Mouse (Mus musculus): ENCODE measurements around the gene Padi3. TPM values are rescaled to one million over a fixed set of nuclear protein-coding genes. Genes with fewer than 3 reads are reported as not detected.

Gene Padi3
- polyA plus RNA-seq (2014; fragmentation: Illumina TruSeq; extraction: RNeasy Lipid Tissue Mini Kit (QIAGEN cat#74804); ENCODE audit: low read depth, low replicate concordance) = 0.13 TPM

DNA sequence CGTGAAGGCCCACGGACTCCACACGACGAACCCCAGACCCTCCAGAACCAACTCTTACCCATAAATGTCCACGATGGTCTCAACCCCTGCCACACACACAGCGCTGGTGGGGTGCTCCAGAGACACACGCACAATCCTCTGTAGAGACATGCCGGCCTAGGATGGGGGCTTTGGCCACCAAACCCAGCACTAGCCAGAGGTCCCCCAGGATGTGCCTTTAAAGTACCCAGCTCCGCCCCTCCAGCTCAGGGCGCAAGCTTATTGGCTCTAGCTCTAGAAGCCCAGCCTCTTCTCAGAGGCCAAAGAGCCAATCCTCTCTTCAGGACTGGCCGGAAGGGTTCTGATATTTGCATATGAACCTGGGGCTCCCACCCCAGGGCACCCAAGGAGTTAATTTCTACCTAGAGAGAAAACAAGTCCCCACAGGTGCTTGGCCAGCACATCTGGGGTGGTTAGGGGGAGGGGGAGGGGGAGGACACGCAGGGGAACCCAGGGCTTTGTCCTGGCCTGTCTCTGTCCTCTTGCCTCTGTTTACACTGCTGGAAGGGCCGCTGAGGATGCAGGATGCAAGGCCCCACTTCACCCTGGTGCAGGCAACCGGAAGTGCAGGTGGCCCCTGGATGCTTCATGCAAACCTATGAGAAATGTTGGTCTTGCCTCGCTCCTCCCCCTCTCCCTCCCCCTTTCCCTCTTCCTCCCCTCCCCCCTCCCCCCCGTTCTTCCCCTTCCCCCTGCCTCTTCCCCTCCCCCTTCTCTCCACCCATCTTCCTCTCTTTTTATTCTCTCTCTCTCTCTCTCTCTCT lies at the start of gene Padi3:
Gene Padi3 (minus strand): TSS at position 191 of the 803 bp plus-strand sequence.

GRCm38 (mm10) chr4:140845666-140846065 lies 35.2 kb upstream of the Padi3 start, which contains the start of gene Padi1:
Padi1 (minus strand) TSS chr4:140845778.

GRCm38 (mm10) chr4:140774025-140774800 lies 36.2 kb downstream of the Padi3 start, which contains the start of gene Padi4:
Padi4 (minus strand) TSS chr4:140774236.

DNA sequence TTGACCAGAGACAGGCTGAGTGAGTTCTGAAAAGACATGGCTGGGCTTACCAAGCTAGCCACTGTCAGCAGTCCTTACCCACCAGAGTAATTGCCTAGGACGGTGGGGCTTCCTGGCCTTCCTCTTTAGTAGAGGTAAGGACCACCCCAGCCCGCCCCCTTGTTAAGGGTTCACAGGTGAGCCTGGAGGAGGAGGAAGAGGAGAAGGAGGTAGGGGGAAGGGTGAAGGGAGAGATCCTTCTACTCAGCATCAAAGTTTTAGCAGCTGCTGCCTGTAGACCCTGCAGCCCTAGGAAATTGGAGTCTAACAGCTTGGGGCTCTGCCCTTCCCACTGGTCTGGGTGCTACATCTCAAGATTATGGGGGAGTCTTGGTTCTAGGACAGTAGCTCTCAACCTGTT lies 67.9 kb downstream of the Padi3 start, which contains the start of gene Padi6:
Gene Padi6 (minus strand): TSS at position 101 of the 400 bp plus-strand sequence.

Other genes starting within 250 kb of the Padi3 start
- 49.3 TPM for gene Arhgef10l, start 144.6 kb downstream of the Padi3 start, polyA plus RNA-seq (2014; fragmentation: Illumina TruSeq; extraction: RNeasy Lipid Tissue Mini Kit (QIAGEN cat#74804); ENCODE audit: low read depth, low replicate concordance)
- gene Rcc2, start 110.1 kb downstream of the Padi3 start, polyA plus RNA-seq (2014; fragmentation: Illumina TruSeq; extraction: RNeasy Lipid Tissue Mini Kit (QIAGEN cat#74804); ENCODE audit: low read depth, low replicate concordance) = 10.5 TPM
- not detected for gene Padi6, start 68.0 kb downstream of the Padi3 start, polyA plus RNA-seq (2014; fragmentation: Illumina TruSeq; extraction: RNeasy Lipid Tissue Mini Kit (QIAGEN cat#74804); ENCODE audit: low read depth, low replicate concordance)
- gene Padi4, start 36.4 kb downstream of the Padi3 start, polyA plus RNA-seq (2014; fragmentation: Illumina TruSeq; extraction: RNeasy Lipid Tissue Mini Kit (QIAGEN cat#74804); ENCODE audit: low read depth, low replicate concordance) = 0.45 TPM
- not detected for gene Padi1, start 35.1 kb upstream of the Padi3 start, polyA plus RNA-seq (2014; fragmentation: Illumina TruSeq; extraction: RNeasy Lipid Tissue Mini Kit (QIAGEN cat#74804); ENCODE audit: low read depth, low replicate concordance)
- gene Padi2, start 95.7 kb upstream of the Padi3 start, polyA plus RNA-seq (2014; fragmentation: Illumina TruSeq; extraction: RNeasy Lipid Tissue Mini Kit (QIAGEN cat#74804); ENCODE audit: low read depth, low replicate concordance) = 0.47 TPM
- gene Sdhb, start 150.6 kb upstream of the Padi3 start, polyA plus RNA-seq (2014; fragmentation: Illumina TruSeq; extraction: RNeasy Lipid Tissue Mini Kit (QIAGEN cat#74804); ENCODE audit: low read depth, low replicate concordance) = 1,459 TPM
- 16.0 TPM for gene Atp13a2, start 176.2 kb upstream of the Padi3 start, polyA plus RNA-seq (2014; fragmentation: Illumina TruSeq; extraction: RNeasy Lipid Tissue Mini Kit (QIAGEN cat#74804); ENCODE audit: low read depth, low replicate concordance)
- 5.9 TPM for gene Mfap2, start 199.8 kb upstream of the Padi3 start, polyA plus RNA-seq (2014; fragmentation: Illumina TruSeq; extraction: RNeasy Lipid Tissue Mini Kit (QIAGEN cat#74804); ENCODE audit: low read depth, low replicate concordance)
- 5.8 TPM for gene Crocc, start 249.9 kb upstream of the Padi3 start, polyA plus RNA-seq (2014; fragmentation: Illumina TruSeq; extraction: RNeasy Lipid Tissue Mini Kit (QIAGEN cat#74804); ENCODE audit: low read depth, low replicate concordance)